Mouse (Mus musculus) stomach, postnatal 0 days (tissue): ENCODE results near the gene Cbs.

Source experiments
- CTCF ChIP-seq: IDR thresholded peaks from 2 replicates; pipeline ENCODE4 v1.5.1; 2016; ENCODE audit warnings: antibody characterized with exemption, low read depth, mild to moderate bottlenecking, moderate library complexity
- EP300 ChIP-seq: optimal IDR thresholded peaks from 2 replicates; pipeline ENCODE3; 2016; ENCODE audit warnings: antibody characterized with exemption

- TF ChIP-seq EP300: no peak
- no peak for TF ChIP-seq CTCF
Observed at GRCm38 (mm10) chr17:31588726-31589125, 48.3 kb downstream of the Cbs start.
